Mouse (Mus musculus) lung, postnatal 0 days (tissue): ENCODE measurements around the gene Gm13199. TPM values are rescaled to one million over a fixed set of nuclear protein-coding genes. Genes with fewer than 3 reads are reported as not detected.
A peak's percentile ranks its signal among the peaks of the same experiment; 100 is the strongest.

Source experiments
- ATAC-seq: fragments of 200-750 bp; cut with Nextera tagmentation; 2 replicates; pipeline ENCODE4 v1.8.0; 2017; ENCODE audit warnings: moderate library complexity
- DNase-seq: peaks from one replicate; pipeline ENCODE4 v3.0.0-alpha.2; 2016; ENCODE audit warnings: low spot score
- H3K27ac ChIP-seq: fragments of 300-500 bp; sonication (generic); 2 replicates; pipeline ENCODE4 v1.5.1; 2014; ENCODE audit warnings: antibody characterized with exemption, mild to moderate bottlenecking, low read length, mixed read lengths
- H3K27me3 ChIP-seq: fragments of 300-500 bp; sonication (generic); replicated peaks from 2 replicates; pipeline ENCODE4 v1.6.1; 2014; ENCODE audit warnings: low read length, mixed read lengths; ENCODE audit not compliant: insufficient read depth
- H3K36me3 ChIP-seq: fragments of 300-500 bp; sonication (generic); 2 replicates; pipeline ENCODE4 v1.6.1; 2014; ENCODE audit warnings: low read length, mixed read lengths; ENCODE audit not compliant: insufficient read depth
- H3K4me1 ChIP-seq: fragments of 300-500 bp; sonication (generic); 2 replicates; pipeline ENCODE4 v1.6.1; 2014; ENCODE audit warnings: antibody characterized with exemption, low read depth, low read length, mixed read lengths; ENCODE audit not compliant: insufficient read depth
- H3K4me2 ChIP-seq: fragments of 300-500 bp; sonication (generic); replicated peaks from 2 replicates; pipeline ENCODE4 v1.6.1; 2014; ENCODE audit warnings: low read depth, mild to moderate bottlenecking, low read length, moderate library complexity, mixed read lengths
- H3K4me3 ChIP-seq: fragments of 300-500 bp; sonication (generic); 2 replicates; pipeline ENCODE4 v1.5.1; 2014; ENCODE audit warnings: low read depth, low read length
- H3K9ac ChIP-seq: fragments of 300-500 bp; sonication (generic); replicated peaks from 2 replicates; pipeline ENCODE4 v1.6.1; 2014; ENCODE audit warnings: low read depth, mild to moderate bottlenecking
- H3K9me3 ChIP-seq: fragments of 300-500 bp; sonication (generic); 2 replicates; pipeline ENCODE4 v1.6.1; 2016; ENCODE audit warnings: low read length, mixed read lengths
- CTCF ChIP-seq: IDR thresholded peaks from 2 replicates; pipeline ENCODE4 v1.5.1; 2016; ENCODE audit warnings: antibody characterized with exemption, mild to moderate bottlenecking
- EP300 ChIP-seq: IDR thresholded peaks from 2 replicates; pipeline ENCODE4 v1.6.1; 2016; ENCODE audit warnings: antibody characterized with exemption, mild to moderate bottlenecking, control low read depth
- WGBS: fragments of 180-500 bp; shearing (Covaris S2); extraction: QIAGEN DNeasy Blood & Tissue Kit; methylation state at CpG from one replicate; pipeline ENCODE4 v1.1.7; 2014; 5-methylcytosine and 5-hydroxymethylcytosine counted together
- polyA plus RNA-seq: library from polyadenylated mRNA; unstranded; fragments of >200 nt; fragmentation: Nextera tagmentation; extraction: Ambion mirVana; gene quantifications from 2 replicates; pipeline ENCODE4 v1.2.1, GENCODE M21; 2015

Gene Gm13199
- polyA plus RNA-seq, result 0.33 and 0.58 TPM in 2 replicates

DNA sequence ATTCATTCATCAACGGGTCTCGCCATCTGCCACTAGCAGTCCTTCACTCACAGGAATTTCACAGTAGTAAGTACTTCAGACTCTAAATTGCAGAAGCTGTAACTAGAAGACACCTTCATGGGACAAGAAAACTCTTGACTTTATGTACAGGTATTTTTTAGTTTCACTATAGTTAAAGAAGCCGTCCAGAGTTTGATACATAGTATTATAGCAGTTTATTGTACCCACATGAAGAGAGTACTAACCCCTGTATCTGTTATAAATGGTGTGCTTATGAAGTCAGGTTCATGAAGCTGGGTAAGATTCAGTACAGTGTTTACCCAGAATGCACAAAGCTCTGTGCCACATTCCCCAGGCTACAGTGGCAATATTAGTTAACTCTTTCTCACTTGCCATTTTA is at the start of gene Gm13199:
Gene Gm13199, minus strand, starts transcription at position 101 of the 400 bp plus-strand sequence.
- Histone ChIP-seq H3K9me3 (no peaks in the 10 kb centered on the region), H3K9ac (no peak within 1 kb of the TSS), H3K27ac (no peak within 1 kb of the TSS), H3K4me1 (no peaks in the 10 kb centered on the region), H3K27me3 (no peaks in the 10 kb centered on the region), H3K4me2 (no peak within 1 kb of the TSS), H3K4me3 (no peak within 1 kb of the TSS), H3K36me3 (peaks cover 18% of the 10 kb centered on the region; the same call in 1 of the 2 replicates)
- TF ChIP-seq EP300 (no peak), CTCF (no peak)
- no peak for DNase-seq
- WGBS, result 86% methylated on average over 3 of the region's 3 CpGs
- no peak for ATAC-seq

- no peaks in the 10 kb centered on the region for H3K9me3 ChIP-seq
- no peak for DNase-seq
- no peak overlapping the region for H3K9ac ChIP-seq
- no peaks in the 10 kb centered on the region for H3K27me3 ChIP-seq
- no peak overlapping the region for H3K4me3 ChIP-seq
- no peak overlapping the region for H3K27ac ChIP-seq
- no peak for ATAC-seq
- no peaks in the 10 kb centered on the region for H3K4me1 ChIP-seq
- WGBS, result 61% methylated on average over 16 of the region's 16 CpGs
- no peaks in the 10 kb centered on the region for H3K36me3 ChIP-seq
- H3K4me2 ChIP-seq, result no peak overlapping the region
- TF ChIP-seq CTCF (no peak), EP300 (no peak)
Observed at GRCm38 (mm10) chr2:5911282-5911965, 48.7 kb upstream of the Gm13199 start.

GRCm38 (mm10) chr2:5906625-5907024 is 43.9 kb upstream of the Gm13199 start:
- Histone ChIP-seq H3K4me3 (no peak overlapping the region), H3K27ac (no peak overlapping the region), H3K4me1 (no peaks in the 10 kb centered on the region), H3K4me2 (no peak overlapping the region), H3K27me3 (no peaks in the 10 kb centered on the region), H3K9me3 (no peaks in the 10 kb centered on the region), H3K36me3 (no peaks in the 10 kb centered on the region), H3K9ac (no peak overlapping the region)
- no peak for ATAC-seq
- TF ChIP-seq EP300, result no peak
- peak; percentile 77 for TF ChIP-seq CTCF
- DNase-seq, result peak; percentile 39
- 57% methylated on average over 3 of the region's 3 CpGs for WGBS

- no peaks in the 10 kb centered on the region for H3K27me3 ChIP-seq
- no peaks in the 10 kb centered on the region for H3K36me3 ChIP-seq
- peak; percentile 22 for DNase-seq
- H3K27ac ChIP-seq, result no peak overlapping the region
- no peak overlapping the region for H3K4me3 ChIP-seq
- WGBS, result 22% methylated on average over 5 of the region's 5 CpGs
- no peak for ATAC-seq
- no peaks in the 10 kb centered on the region for H3K9me3 ChIP-seq
- no peaks in the 10 kb centered on the region for H3K4me1 ChIP-seq
- H3K4me2 ChIP-seq, result no peak overlapping the region
- no peak overlapping the region for H3K9ac ChIP-seq
- TF ChIP-seq CTCF, result no peak
- TF ChIP-seq EP300, result no peak
Observed at GRCm38 (mm10) chr2:5906092-5906491, 43.4 kb upstream of the Gm13199 start.

- no peaks in the 10 kb centered on the region for H3K9me3 ChIP-seq
- DNase-seq, result peak; percentile 60
- TF ChIP-seq EP300, result no peak
- TF ChIP-seq CTCF, result peak; percentile 70
- ATAC-seq, result no peak
- H3K27me3 ChIP-seq, result no peaks in the 10 kb centered on the region
- H3K4me2 ChIP-seq, result no peak overlapping the region
- no peak overlapping the region for H3K27ac ChIP-seq
- no peaks in the 10 kb centered on the region for H3K36me3 ChIP-seq
- no peak overlapping the region for H3K4me3 ChIP-seq
- no peaks in the 10 kb centered on the region for H3K4me1 ChIP-seq
- WGBS, result 60% methylated on average over 5 of the region's 5 CpGs
- H3K9ac ChIP-seq, result no peak overlapping the region
Observed at GRCm38 (mm10) chr2:5900145-5900544, 37.4 kb upstream of the Gm13199 start.

DNA sequence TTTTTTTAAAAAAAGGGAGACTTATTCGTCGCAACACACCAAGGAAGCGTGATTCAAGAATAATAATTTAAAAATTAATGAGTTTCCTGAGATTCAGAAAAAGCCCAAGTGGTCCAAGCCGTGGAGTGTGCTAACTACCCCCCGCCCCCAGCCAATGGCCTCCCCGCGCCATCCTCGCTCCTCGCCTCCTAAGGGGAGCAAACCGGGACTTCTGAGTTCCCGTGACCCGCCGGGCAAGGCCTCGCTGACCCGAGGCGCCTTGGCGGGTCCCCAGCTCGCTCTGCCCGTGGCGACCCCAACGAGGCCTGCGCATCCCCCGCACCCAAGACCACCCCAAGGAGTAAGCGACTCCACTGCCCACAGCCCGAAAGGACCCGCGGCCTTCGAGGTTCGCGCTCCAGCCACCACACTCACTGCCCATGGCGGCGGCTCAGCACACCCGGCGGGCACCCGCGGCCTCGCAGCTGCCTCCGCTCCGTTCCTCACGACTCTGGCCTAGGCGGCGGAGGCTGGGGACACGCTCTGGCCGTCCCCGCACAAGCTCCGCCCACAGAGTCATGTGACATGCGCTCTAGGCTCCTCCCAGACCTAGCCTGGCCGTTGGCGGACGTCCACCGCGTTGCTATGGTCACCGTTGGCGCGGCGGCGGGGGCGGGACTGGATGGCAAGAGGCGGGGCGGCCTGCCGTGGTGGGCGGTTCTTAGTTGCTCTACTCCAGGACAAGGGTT is 32.3 kb upstream of the Gm13199 start, which contains the start of gene Sec61a2:
Gene Sec61a2, minus strand, starts transcription at position 590 of the 728 bp plus-strand sequence.
- H3K27ac ChIP-seq, result peak within 1 kb of the TSS; percentile 92
- no peaks in the 10 kb centered on the region for H3K36me3 ChIP-seq
- no peaks in the 10 kb centered on the region for H3K27me3 ChIP-seq
- peak within 1 kb of the TSS; percentile 85 for H3K4me2 ChIP-seq
- no peaks in the 10 kb centered on the region for H3K9me3 ChIP-seq
- under 1% methylated on average over 62 of the region's 62 CpGs for WGBS
- DNase-seq, result peak; percentile 98
- H3K9ac ChIP-seq, result peak within 1 kb of the TSS; percentile 81
- H3K4me1 ChIP-seq, result no peaks in the 10 kb centered on the region
- ATAC-seq, result peak; percentile 99
- TF ChIP-seq EP300 (no peak), CTCF (peak; percentile 50)
- peak within 1 kb of the TSS; percentile 72 for H3K4me3 ChIP-seq
